Mouse (Mus musculus): Measurements from ENCODE around the gene Pde7b. TPM values are rescaled to one million over a fixed set of nuclear protein-coding genes. Genes with fewer than 3 reads are reported as not detected.
A peak's percentile ranks its signal among the peaks of the same experiment; 100 is the strongest.

The Pde7b gene
- polyA plus RNA-seq, 1 experiment from 2014 or later = 11.5 TPM

DNA sequence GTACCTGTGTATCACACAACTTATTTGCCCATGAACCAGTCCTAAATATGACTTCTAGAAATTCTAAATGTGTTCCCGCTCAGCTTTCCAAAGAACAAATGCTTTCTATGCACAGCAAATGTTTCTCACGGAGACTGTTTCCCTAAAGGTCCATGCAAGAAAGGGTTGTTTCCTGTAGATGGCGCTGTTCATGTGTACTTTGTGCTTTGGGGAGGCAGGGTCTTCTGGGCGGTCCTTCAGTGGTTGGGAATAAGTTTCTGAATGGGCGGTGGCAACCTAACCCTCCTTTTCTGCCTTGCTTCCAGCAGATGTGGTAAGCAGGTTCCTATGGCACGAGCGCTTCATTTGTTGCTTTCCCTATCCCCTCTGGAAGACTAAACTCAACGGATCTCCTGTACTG, 54.3 kb downstream of the Pde7b start:
- WGBS = 86% methylated on average over 8 of the region's 8 CpGs
- H3K27ac ChIP-seq (replicated peaks) = no peak overlapping the region
- no peak overlapping the region for H3K9ac ChIP-seq
- H3K4me2 ChIP-seq (replicated peaks) = no peak overlapping the region
- H3K4me3 ChIP-seq (replicated peaks) = no peak overlapping the region
- H3K36me3 ChIP-seq = no peaks in the 10 kb centered on the region
- no peaks in the 10 kb centered on the region for H3K27me3 ChIP-seq
- no peak for ATAC-seq (ENCODE audit: insufficient number of reproducible peaks, low FRiP score, low TSS enrichment, low read depth)
- H3K9me3 ChIP-seq (replicated peaks) = no peaks in the 10 kb centered on the region
- H3K4me1 ChIP-seq = no peaks in the 10 kb centered on the region

DNA sequence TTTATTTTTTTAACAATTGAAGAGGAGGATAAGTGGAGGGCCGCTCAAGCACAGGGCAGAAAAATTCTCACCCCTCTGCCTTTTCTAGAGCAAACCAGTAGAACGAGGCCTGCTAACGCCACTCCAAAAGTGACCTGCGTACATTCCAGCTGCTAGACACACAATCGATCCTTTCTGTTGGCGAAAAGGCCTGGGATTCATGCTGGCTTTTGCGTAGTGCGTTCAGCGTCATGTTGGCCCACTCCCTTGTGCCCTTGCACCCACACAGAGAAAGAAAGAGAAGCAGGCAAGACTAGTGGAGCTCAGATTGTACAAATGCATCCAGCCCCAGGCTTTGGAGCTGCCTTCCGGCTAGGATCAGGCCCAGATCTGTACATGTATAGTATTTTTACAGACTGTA, 55.4 kb downstream of the Pde7b start:
- H3K4me1 ChIP-seq = no peaks in the 10 kb centered on the region
- H3K27ac ChIP-seq (replicated peaks) = no peak overlapping the region
- no peak for ATAC-seq (ENCODE audit: insufficient number of reproducible peaks, low FRiP score, low TSS enrichment, low read depth)
- H3K9me3 ChIP-seq (replicated peaks) = no peaks in the 10 kb centered on the region
- WGBS = 72% methylated on average over 10 of the region's 10 CpGs
- H3K9ac ChIP-seq = no peak overlapping the region
- no peak overlapping the region for H3K4me3 ChIP-seq (replicated peaks)
- no peak overlapping the region for H3K4me2 ChIP-seq (replicated peaks)
- H3K36me3 ChIP-seq = no peaks in the 10 kb centered on the region
- no peaks in the 10 kb centered on the region for H3K27me3 ChIP-seq

DNA sequence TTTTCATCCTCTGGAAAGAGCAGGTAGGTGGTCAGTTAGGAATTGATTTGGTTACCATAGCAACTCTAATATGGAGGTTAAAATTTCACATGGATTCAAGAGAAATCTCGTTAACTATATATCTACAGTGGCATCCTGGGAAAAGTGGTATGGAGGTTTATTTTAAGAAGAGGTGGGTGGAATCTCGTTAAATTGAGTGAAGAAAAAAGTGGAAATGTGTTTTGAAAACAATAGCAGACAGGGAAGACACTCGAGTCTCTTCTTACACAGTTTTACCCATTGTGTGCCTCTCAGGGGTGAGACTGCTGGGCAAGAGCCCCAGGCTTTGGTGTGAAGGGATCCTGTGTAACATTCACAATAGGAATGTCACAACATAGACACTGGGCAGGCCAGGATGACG, 56.3 kb downstream of the Pde7b start:
- 38% methylated on average over 4 of the region's 4 CpGs for WGBS
- H3K4me3 ChIP-seq (replicated peaks) = no peak overlapping the region
- no peaks in the 10 kb centered on the region for H3K4me1 ChIP-seq
- no peak overlapping the region for H3K27ac ChIP-seq (replicated peaks)
- no peaks in the 10 kb centered on the region for H3K9me3 ChIP-seq (replicated peaks)
- H3K9ac ChIP-seq = no peak overlapping the region
- H3K36me3 ChIP-seq = no peaks in the 10 kb centered on the region
- H3K4me2 ChIP-seq (replicated peaks) = no peak overlapping the region
- H3K27me3 ChIP-seq = no peaks in the 10 kb centered on the region
- ATAC-seq (ENCODE audit: insufficient number of reproducible peaks, low FRiP score, low TSS enrichment, low read depth) = no peak

DNA sequence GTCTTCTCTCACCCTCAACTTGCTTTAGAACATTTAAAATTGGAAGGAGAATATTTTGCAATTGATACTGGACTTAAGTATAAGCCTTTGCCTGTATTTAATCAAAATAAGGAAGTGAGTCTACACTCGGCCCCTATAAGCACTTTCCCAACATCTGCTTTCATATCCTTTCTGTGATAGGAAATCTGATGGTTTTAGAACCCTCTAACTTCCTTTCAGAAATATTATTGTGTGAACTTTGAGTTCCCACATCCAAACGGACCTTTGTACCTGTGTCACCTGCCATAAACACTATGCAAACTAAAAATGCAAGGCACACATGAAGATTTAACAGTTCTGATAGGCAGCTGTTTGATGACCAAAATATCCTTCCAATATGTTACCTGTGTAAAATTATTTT, 58.2 kb downstream of the Pde7b start:
- Histone ChIP-seq H3K27ac (replicated peaks) (no peak overlapping the region), H3K4me1 (0 out of 2 replicates have a peak, but pooled peaks cover 3% of the 10 kb centered on the region), H3K9me3 (replicated peaks) (no peaks in the 10 kb centered on the region), H3K4me2 (replicated peaks) (no peak overlapping the region), H3K9ac (no peak overlapping the region), H3K36me3 (no peaks in the 10 kb centered on the region), H3K4me3 (replicated peaks) (no peak overlapping the region), H3K27me3 (no peaks in the 10 kb centered on the region)
- WGBS = 44% methylated on average over 2 of the region's 2 CpGs
- ATAC-seq (ENCODE audit: insufficient number of reproducible peaks, low FRiP score, low TSS enrichment, low read depth) = no peak

DNA sequence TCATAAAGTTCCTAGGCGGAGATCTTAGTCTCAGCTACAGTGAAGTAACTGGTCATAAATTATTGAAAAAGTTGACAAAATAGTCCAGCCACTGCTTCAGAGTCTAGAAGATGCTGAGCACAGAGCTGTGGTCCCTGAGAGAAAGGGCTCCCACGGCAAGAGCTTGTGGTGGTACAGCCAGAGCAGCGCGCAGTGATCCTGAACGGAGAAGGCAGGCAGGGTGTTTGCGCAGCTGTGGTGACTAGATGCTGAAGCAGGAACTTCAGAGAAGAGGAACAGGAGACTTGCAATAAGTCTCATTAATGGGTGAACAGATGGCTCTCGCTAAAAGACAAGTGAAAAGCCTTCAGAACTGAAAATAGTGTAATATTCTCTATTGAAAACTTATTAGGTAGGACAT, 61.9 kb downstream of the Pde7b start:
- 85% methylated on average over 7 of the region's 7 CpGs for WGBS
- H3K27ac ChIP-seq (replicated peaks) = no peak overlapping the region
- no peaks in the 10 kb centered on the region for H3K27me3 ChIP-seq
- H3K4me2 ChIP-seq (replicated peaks) = no peak overlapping the region
- H3K4me1 ChIP-seq = peaks cover 12% of the 10 kb centered on the region; the same call in 1 of the 2 replicates
- H3K36me3 ChIP-seq = no peaks in the 10 kb centered on the region
- H3K9ac ChIP-seq = no peak overlapping the region
- no peak for ATAC-seq (ENCODE audit: insufficient number of reproducible peaks, low FRiP score, low TSS enrichment, low read depth)
- no peak overlapping the region for H3K4me3 ChIP-seq (replicated peaks)
- H3K9me3 ChIP-seq (replicated peaks) = no peaks in the 10 kb centered on the region

DNA sequence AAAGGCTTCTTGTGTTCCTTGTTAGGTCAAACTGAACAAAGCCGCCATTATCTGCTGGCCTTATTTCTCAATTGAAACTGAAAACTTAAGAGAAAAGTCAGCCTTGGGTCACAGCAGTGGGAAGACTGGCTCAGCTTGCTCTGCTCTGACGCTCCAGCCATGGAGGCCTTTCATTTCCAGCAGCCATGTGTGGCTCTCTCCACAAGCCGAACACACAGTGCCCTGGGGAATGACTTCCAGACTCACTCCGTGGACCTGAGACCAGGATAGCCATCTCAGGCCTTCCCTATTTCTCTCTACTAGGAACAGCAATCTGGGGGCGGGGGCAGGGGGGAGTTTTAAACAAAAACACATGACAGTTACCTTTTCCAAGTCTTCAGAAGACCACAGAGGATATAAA, 63.2 kb downstream of the Pde7b start:
- no peak overlapping the region for H3K27ac ChIP-seq (replicated peaks)

DNA sequence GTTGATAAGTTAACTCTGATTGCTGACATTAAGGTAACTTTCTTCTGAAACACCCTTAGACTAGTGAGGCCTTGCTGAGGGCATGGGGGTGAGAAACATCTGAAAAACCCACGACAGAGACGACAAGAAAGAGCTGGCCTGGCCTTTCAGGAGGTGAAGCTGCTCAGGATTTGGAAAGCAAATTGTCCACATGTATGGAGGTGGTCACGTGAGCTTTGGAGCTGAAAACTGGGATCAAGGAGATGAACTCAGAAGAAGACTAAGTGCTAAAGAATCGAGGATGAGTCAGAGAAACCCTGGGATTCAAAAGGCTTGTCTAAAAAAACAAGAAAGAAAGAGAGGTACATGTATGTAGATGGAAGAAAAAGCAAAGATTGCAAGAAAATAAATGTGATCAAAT, 65.2 kb downstream of the Pde7b start:
- H3K9me3 ChIP-seq (replicated peaks) = no peaks in the 10 kb centered on the region
- H3K27me3 ChIP-seq = no peaks in the 10 kb centered on the region
- no peaks in the 10 kb centered on the region for H3K36me3 ChIP-seq
- no peak overlapping the region for H3K4me3 ChIP-seq (replicated peaks)
- ATAC-seq (ENCODE audit: insufficient number of reproducible peaks, low FRiP score, low TSS enrichment, low read depth) = no peak
- H3K4me1 ChIP-seq = peaks cover 20% of the 10 kb centered on the region
- WGBS = 75% methylated on average over 4 of the region's 4 CpGs
- no peak overlapping the region for H3K9ac ChIP-seq
- no peak overlapping the region for H3K27ac ChIP-seq (replicated peaks)
- H3K4me2 ChIP-seq (replicated peaks) = no peak overlapping the region

More for the DNA sequence above, 63.2 kb downstream of the Pde7b start:
- H3K36me3 ChIP-seq = no peaks in the 10 kb centered on the region
- no peak overlapping the region for H3K4me2 ChIP-seq (replicated peaks)
- 36% methylated on average over 5 of the region's 5 CpGs for WGBS
- no peak overlapping the region for H3K4me3 ChIP-seq (replicated peaks)
- no peak for ATAC-seq (ENCODE audit: insufficient number of reproducible peaks, low FRiP score, low TSS enrichment, low read depth)
- H3K27me3 ChIP-seq = no peaks in the 10 kb centered on the region
- no peaks in the 10 kb centered on the region for H3K9me3 ChIP-seq (replicated peaks)
- no peak overlapping the region for H3K9ac ChIP-seq
- H3K4me1 ChIP-seq = peaks cover 20% of the 10 kb centered on the region

DNA sequence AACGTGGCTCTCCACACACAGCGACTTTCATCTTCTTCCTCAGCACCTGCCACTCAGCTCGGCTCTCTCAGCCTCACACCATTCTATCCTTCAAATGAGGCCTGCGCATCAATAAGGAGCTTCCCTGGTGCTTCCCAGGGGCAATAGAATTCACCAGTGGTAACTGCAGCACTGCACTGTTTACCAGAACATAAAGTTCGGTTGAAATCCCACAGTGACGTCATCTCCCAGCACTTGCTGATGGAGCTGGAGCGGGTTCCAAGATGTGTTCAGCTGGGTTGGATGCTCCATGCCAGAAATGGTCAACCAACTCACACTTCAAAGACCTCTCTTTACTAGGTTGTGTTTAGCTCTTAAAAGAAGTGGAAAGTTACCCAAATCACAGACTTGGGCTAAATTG, 65.6 kb downstream of the Pde7b start:
- no peak overlapping the region for H3K4me3 ChIP-seq (replicated peaks)
- H3K9ac ChIP-seq = no peak overlapping the region
- H3K27me3 ChIP-seq = no peaks in the 10 kb centered on the region
- H3K36me3 ChIP-seq = no peaks in the 10 kb centered on the region
- no peak overlapping the region for H3K27ac ChIP-seq (replicated peaks)
- no peak overlapping the region for H3K4me2 ChIP-seq (replicated peaks)
- H3K4me1 ChIP-seq = peaks cover 21% of the 10 kb centered on the region
- WGBS = 78% methylated on average over 7 of the region's 7 CpGs
- no peaks in the 10 kb centered on the region for H3K9me3 ChIP-seq (replicated peaks)
- no peak for ATAC-seq (ENCODE audit: insufficient number of reproducible peaks, low FRiP score, low TSS enrichment, low read depth)

DNA sequence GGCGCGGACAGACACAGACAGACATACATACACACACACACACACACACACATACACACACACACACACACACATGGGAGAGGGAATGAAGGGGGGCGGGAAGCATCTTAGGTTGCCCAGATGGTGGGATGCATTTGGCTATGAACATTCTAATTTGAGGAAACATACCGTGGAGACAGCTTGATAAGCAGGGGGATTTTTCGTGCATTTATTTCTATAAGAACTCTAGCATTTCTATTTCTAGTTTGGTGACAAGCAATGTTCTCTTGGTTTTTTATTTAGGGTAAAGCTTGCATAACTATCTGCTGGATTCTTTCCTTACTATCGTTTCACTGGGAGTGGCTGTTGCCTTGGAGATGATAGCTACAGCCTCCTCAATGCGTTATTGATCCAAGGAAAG, 66.2 kb downstream of the Pde7b start:
- WGBS = 63% methylated on average over 7 of the region's 7 CpGs
- no peaks in the 10 kb centered on the region for H3K36me3 ChIP-seq
- no peak overlapping the region for H3K27ac ChIP-seq (replicated peaks)
- no peaks in the 10 kb centered on the region for H3K9me3 ChIP-seq (replicated peaks)
- H3K4me1 ChIP-seq = peaks cover 22% of the 10 kb centered on the region
- no peak overlapping the region for H3K9ac ChIP-seq
- H3K4me2 ChIP-seq (replicated peaks) = no peak overlapping the region
- no peak overlapping the region for H3K4me3 ChIP-seq (replicated peaks)
- no peak for ATAC-seq (ENCODE audit: insufficient number of reproducible peaks, low FRiP score, low TSS enrichment, low read depth)
- no peaks in the 10 kb centered on the region for H3K27me3 ChIP-seq

DNA sequence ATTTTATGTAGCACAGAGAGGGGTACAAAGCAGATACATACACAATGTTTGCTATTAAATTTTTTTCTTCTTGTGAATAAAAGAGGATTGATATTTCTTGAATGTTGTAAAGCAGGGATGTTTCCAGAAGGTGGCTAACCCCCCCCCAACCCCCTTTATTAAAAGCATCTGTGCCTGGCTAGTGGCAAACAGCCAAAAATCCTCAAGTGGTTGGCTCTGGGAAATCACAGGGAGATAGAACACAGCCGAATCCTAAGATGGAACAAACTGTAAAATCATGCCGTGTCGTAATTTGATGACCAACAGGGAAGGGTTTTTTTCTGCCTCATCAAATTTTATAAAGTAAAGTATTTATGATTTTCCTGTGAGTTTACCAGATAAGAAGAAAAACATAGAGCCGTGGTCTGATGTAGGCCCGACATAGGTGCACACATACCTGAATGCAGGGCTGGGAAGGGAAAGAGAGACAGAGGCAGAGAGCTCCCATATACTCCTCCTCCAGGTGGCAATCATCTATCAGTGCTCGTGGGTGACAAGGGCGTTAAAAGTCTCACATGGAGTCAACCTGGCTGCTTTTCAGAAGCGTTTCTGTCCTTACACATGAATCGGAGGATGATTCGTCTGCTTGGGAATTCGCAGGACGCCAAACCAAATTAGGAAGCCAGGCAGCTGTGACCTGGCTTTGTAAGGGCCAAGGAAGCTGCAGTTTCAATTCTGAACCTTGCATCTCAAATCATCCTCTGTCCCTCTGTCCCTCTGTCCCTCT, 67.4 kb downstream of the Pde7b start:
- no peaks in the 10 kb centered on the region for H3K27me3 ChIP-seq
- H3K36me3 ChIP-seq = no peaks in the 10 kb centered on the region
- no peak overlapping the region for H3K4me2 ChIP-seq (replicated peaks)
- no peaks in the 10 kb centered on the region for H3K9me3 ChIP-seq (replicated peaks)
- H3K9ac ChIP-seq = no peak overlapping the region
- ATAC-seq (ENCODE audit: insufficient number of reproducible peaks, low FRiP score, low TSS enrichment, low read depth) = no peak
- peaks cover 22% of the 10 kb centered on the region for H3K4me1 ChIP-seq
- WGBS = 34% methylated on average over 12 of the region's 12 CpGs
- H3K4me3 ChIP-seq (replicated peaks) = no peak overlapping the region
- H3K27ac ChIP-seq (replicated peaks) = peak overlapping the region; percentile 63

DNA sequence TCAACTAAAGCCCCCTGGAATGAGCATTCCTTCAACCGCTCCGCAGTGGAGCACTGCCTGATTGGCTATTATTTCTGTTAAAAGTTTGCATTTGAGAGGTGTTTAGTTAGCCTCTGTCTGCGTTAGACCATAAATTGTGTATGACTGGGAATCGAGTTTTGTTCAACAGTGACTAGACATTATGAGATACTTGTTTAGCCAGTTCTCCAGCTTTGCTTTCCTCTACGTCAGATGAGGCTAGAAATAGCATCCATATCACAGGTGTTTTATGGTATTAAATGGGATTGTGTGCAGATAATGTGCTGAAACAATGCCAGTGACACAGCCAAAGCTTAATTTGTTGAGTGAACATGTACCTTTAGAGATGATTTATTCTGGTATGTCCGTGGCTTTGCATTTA, 70.3 kb downstream of the Pde7b start:
- H3K4me2 ChIP-seq (replicated peaks) = no peak overlapping the region
- H3K27ac ChIP-seq (replicated peaks) = no peak overlapping the region; the same call in 1 of the 2 replicates
- ATAC-seq (ENCODE audit: insufficient number of reproducible peaks, low FRiP score, low TSS enrichment, low read depth) = no peak
- no peak overlapping the region for H3K4me3 ChIP-seq (replicated peaks)
- H3K36me3 ChIP-seq = no peaks in the 10 kb centered on the region
- no peaks in the 10 kb centered on the region for H3K9me3 ChIP-seq (replicated peaks)
- no peaks in the 10 kb centered on the region for H3K27me3 ChIP-seq
- 71% methylated on average over 6 of the region's 6 CpGs for WGBS
- H3K9ac ChIP-seq = no peak overlapping the region
- peaks cover 18% of the 10 kb centered on the region for H3K4me1 ChIP-seq

DNA sequence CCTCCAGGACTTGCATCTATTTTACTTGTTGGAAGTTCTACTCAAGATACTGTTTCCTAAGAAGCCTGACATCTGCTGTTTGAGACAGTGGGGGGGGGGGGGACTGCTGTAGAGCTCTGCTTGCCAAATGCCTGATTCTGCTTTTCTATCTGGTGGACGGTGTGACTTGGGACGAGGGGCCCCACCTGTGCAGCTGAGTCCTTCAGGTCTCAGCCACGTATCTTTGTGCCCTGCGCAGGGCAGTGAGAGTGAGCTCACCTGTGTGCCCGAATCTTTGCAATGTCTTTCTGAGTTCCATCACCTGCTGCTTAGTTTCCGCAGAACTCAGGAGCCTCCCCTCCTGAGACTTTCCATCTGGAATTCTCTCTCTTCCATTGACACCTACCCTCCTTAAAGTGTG, 70.7 kb downstream of the Pde7b start:
- H3K4me2 ChIP-seq (replicated peaks) = no peak overlapping the region
- no peaks in the 10 kb centered on the region for H3K9me3 ChIP-seq (replicated peaks)
- H3K4me3 ChIP-seq (replicated peaks) = no peak overlapping the region
- peaks cover 17% of the 10 kb centered on the region for H3K4me1 ChIP-seq
- ATAC-seq (ENCODE audit: insufficient number of reproducible peaks, low FRiP score, low TSS enrichment, low read depth) = no peak
- 65% methylated on average over 6 of the region's 6 CpGs for WGBS
- no peak overlapping the region for H3K9ac ChIP-seq
- no peaks in the 10 kb centered on the region for H3K27me3 ChIP-seq
- no peak overlapping the region; the same call in 1 of the 2 replicates for H3K27ac ChIP-seq (replicated peaks)
- H3K36me3 ChIP-seq = no peaks in the 10 kb centered on the region
